Comparison of ENCODE assay signal across 8 mouse cellular contexts in genomic region chr5:134742221-134742795, GRCm38 (mm10). TPM values are rescaled to one million over a fixed set of nuclear protein-coding genes. Genes with fewer than 3 reads are reported as not detected.
DNase-seq lines count a peak whose midpoint lies in the region; ATAC-seq and TF ChIP-seq lines count a peak whose summit lies in the region.

No protein-coding gene starts in this region.

- no peak for TF ChIP-seq CTCF in midbrain, postnatal 0 days (IDR thresholded peaks at IDR 0.05)
- no peak for TF ChIP-seq CTCF in small intestine, adult 2 months (IDR thresholded peaks at IDR 0.05; ENCODE audit: extremely low read depth, insufficient read length, insufficient replicate concordance, low read depth, low read length)

- H3K4me2 ChIP-seq in midbrain, embryonic 12.5 days (replicated peaks): peak overlapping the region; percentile 26
- H3K4me2 ChIP-seq in midbrain, postnatal 0 days (ENCODE audit: low read depth, low read length, poor library complexity, severe bottlenecking): no peak overlapping the region

- H3K27me3 ChIP-seq in midbrain, embryonic 12.5 days: peaks cover 39% of the 10 kb centered on the region
- no peaks in the 10 kb centered on the region for H3K27me3 ChIP-seq in midbrain, postnatal 0 days (ENCODE audit: insufficient read depth, low read length)
- H3K27me3 ChIP-seq in small intestine, adult 2 months (ENCODE audit: control insufficient read depth, insufficient read depth, low read length): peaks cover 10% of the 10 kb centered on the region; the same call in 1 of the 2 replicates

- no peak overlapping the region for H3K9ac ChIP-seq in midbrain, embryonic 12.5 days (replicated peaks)
- H3K9ac ChIP-seq in midbrain, postnatal 0 days (replicated peaks; ENCODE audit: low read length, poor library complexity, severe bottlenecking): no peak overlapping the region

- no peak for ATAC-seq in midbrain, embryonic 12.5 days (ENCODE audit: low FRiP score, low read depth)
- ATAC-seq in midbrain, postnatal 0 days (ENCODE audit: low FRiP score): no peak

- peaks cover 24% of the 10 kb centered on the region for H3K4me1 ChIP-seq in midbrain, embryonic 12.5 days
- 0 out of 2 replicates have a peak, but pooled peaks cover 6% of the 10 kb centered on the region for H3K4me1 ChIP-seq in midbrain, postnatal 0 days (ENCODE audit: insufficient read depth, low read length)
- peaks cover 8% of the 10 kb centered on the region for H3K4me1 ChIP-seq in small intestine, adult 2 months (ENCODE audit: control insufficient read depth, insufficient read depth, insufficient read length, low read length)

- no peak overlapping the region for H3K27ac ChIP-seq in midbrain, embryonic 12.5 days (replicated peaks)
- H3K27ac ChIP-seq in midbrain, postnatal 0 days (ENCODE audit: low read depth, low read length): no peak overlapping the region
- 0 out of 2 replicates have a peak overlapping the region, but pooled peaks have one; percentile 22 for H3K27ac ChIP-seq in small intestine, adult 2 months (ENCODE audit: insufficient read depth, low read depth, low read length)

- no peaks in the 10 kb centered on the region for H3K9me3 ChIP-seq in midbrain, embryonic 12.5 days
- H3K9me3 ChIP-seq in midbrain, postnatal 0 days (ENCODE audit: low read length): no peaks in the 10 kb centered on the region

- no peak for DNase-seq in midbrain, postnatal 0 days (ENCODE audit: low spot score)
- DNase-seq in gastrocnemius, postnatal 25 days: peak; percentile 48
- peak; percentile 72 for DNase-seq in kidney, postnatal 10 days
- no peak for DNase-seq in layer of hippocampus, adult 18-20 months (ENCODE audit: low spot score in 2 of 2)
- DNase-seq in spleen, postnatal 4 days (ENCODE audit: low spot score in 2 of 2): no peak
- no peak for DNase-seq in adrenal gland, postnatal 36 days

- no peak for TF ChIP-seq POLR2A in small intestine, adult 2 months (IDR thresholded peaks at IDR 0.05; ENCODE audit: low read depth, low read length)

- H3K4me3 ChIP-seq in midbrain, embryonic 12.5 days: no peak overlapping the region
- H3K4me3 ChIP-seq in midbrain, postnatal 0 days (ENCODE audit: low read depth, low read length): no peak overlapping the region
- no peak overlapping the region; the same call in 1 of the 2 replicates for H3K4me3 ChIP-seq in small intestine, adult 2 months (ENCODE audit: low read depth, low read length)

- WGBS in midbrain, embryonic 12.5 days: 10% methylated on average over 17 of the region's 19 CpGs
- WGBS in midbrain, postnatal 0 days: 16% methylated on average over 18 of the region's 19 CpGs
- WGBS in small intestine, adult 2 months: 19% methylated on average over 19 of the region's 19 CpGs

- no peaks in the 10 kb centered on the region for H3K36me3 ChIP-seq in midbrain, embryonic 12.5 days
- H3K36me3 ChIP-seq in midbrain, postnatal 0 days (ENCODE audit: insufficient read depth, low read length): no peaks in the 10 kb centered on the region
- H3K36me3 ChIP-seq in small intestine, adult 2 months (ENCODE audit: control insufficient read depth, insufficient read depth, low read length): no peaks in the 10 kb centered on the region

RNA-seq across cellular contexts. Expression of gene Eln, which starts 4.8 kb away (rescaled TPM):
- polyA plus RNA-seq in midbrain, embryonic 12.5 days (2016; fragmentation: Nextera tagmentation; extraction: Ambion mirVana): 3.8 and 4.0 TPM in 2 replicates
- total RNA-seq in midbrain, postnatal 0 days (2014; rRNA removed): 27.7 and 35.8 TPM in 2 replicates
- polyA plus RNA-seq in midbrain, postnatal 0 days (2015; fragmentation: Nextera tagmentation; extraction: Ambion mirVana): 35.0 and 36.2 TPM in 2 replicates
- 100 to 1,000 TPM in 1 of 2 experiments, 10 to 100 TPM in 1; 72.9 to 155 TPM for total RNA-seq in gastrocnemius, postnatal 25 days (2021)
- 14.0 and 15.2 TPM in 2 replicates for polyA plus RNA-seq in small intestine, adult 2 months (2012; rRNA removed)
- 1 to 10 TPM; 7.1 to 8.2 TPM for total RNA-seq in layer of hippocampus, adult 18-20 months (2021)
- 10 to 100 TPM; 20.4 to 51.7 TPM for total RNA-seq in adrenal gland, postnatal 36 days (2021)

RNA-seq across cellular contexts. Expression of gene Limk1, which starts 53.9 kb away (rescaled TPM):
- 16.7 and 17.7 TPM in 2 replicates for polyA plus RNA-seq in midbrain, embryonic 12.5 days (2016; fragmentation: Nextera tagmentation; extraction: Ambion mirVana)
- total RNA-seq in midbrain, postnatal 0 days (2014; rRNA removed): 72.9 and 76.5 TPM in 2 replicates
- 15.5 and 16.7 TPM in 2 replicates for polyA plus RNA-seq in midbrain, postnatal 0 days (2015; fragmentation: Nextera tagmentation; extraction: Ambion mirVana)
- total RNA-seq in gastrocnemius, postnatal 25 days (2021): 1 to 10 TPM; 2.7 to 2.8 TPM
- polyA plus RNA-seq in small intestine, adult 2 months (2012; rRNA removed): 6.4 and 6.8 TPM in 2 replicates
- 10 to 100 TPM; 39.9 to 44.8 TPM for total RNA-seq in layer of hippocampus, adult 18-20 months (2021)
- 10 to 100 TPM; 19.5 to 22.6 TPM for total RNA-seq in adrenal gland, postnatal 36 days (2021)

Comparison
In these comparisons a context has a peak if more than half of its experiments do, and no peak if none do; other contexts are left out.
1. DNase-seq: peak in gastrocnemius, postnatal 25 days (single experiment) and kidney, postnatal 10 days (single experiment); none in midbrain, postnatal 0 days (single experiment), layer of hippocampus, adult 18-20 months (0 of 2), spleen, postnatal 4 days (0 of 2) and adrenal gland, postnatal 36 days (0 of 2).
2. RNA of gene Limk1, which starts 53.9 kb away (total RNA-seq): 72.9 to 76.5 TPM in midbrain, postnatal 0 days, 39.9 to 44.8 TPM in layer of hippocampus, adult 18-20 months and 19.5 to 22.6 TPM in adrenal gland, postnatal 36 days; 2.7 to 2.8 TPM in gastrocnemius, postnatal 25 days; every median in the first group is over 4 times any median in the second.